Mouse (Mus musculus) adipose tissue, adult 10 weeks (tissue): ENCODE measurements around the gene Esm1. TPM values are rescaled to one million over a fixed set of nuclear protein-coding genes. Genes with fewer than 3 reads are reported as not detected.

Source experiments
- polyA plus RNA-seq: library from polyadenylated mRNA; stranded (reverse); fragments of 350-450 nt; fragmentation: Illumina TruSeq; extraction: RNeasy Lipid Tissue Mini Kit (QIAGEN cat#74804); gene quantifications from one replicate; pipeline ENCODE4 v1.2.3, GENCODE M21; 2014; ENCODE audit warnings: low read depth, low replicate concordance

Esm1 gene
- 2.6 TPM for polyA plus RNA-seq

GRCm38 (mm10) chr13:113209624-113210023 is at the start of gene Esm1:
Gene Esm1, plus strand, starts transcription at chr13:113209659.

GRCm38 (mm10) chr13:113225811-113226210 is 16.4 kb downstream of the Esm1 start, which contains the start of gene Gzmk:
Gene Gzmk, minus strand, starts transcription at chr13:113225908.

Other genes with a start within 250 kb of the Esm1 start
- gene Ccno, start 221.9 kb upstream of the Esm1 start, polyA plus RNA-seq = 40.3 TPM
- 0.61 TPM for gene Mcidas, start 215.8 kb upstream of the Esm1 start, polyA plus RNA-seq
- not detected for gene Cdc20b, start 174.5 kb upstream of the Esm1 start, polyA plus RNA-seq
- gene Gpx8, start 163.2 kb upstream of the Esm1 start, polyA plus RNA-seq = 100 TPM
- 1.7 TPM for gene Gzma, start 108.7 kb upstream of the Esm1 start, polyA plus RNA-seq
- gene Gzmk, start 16.2 kb downstream of the Esm1 start, polyA plus RNA-seq = not detected
- gene BC067074, start 83.5 kb downstream of the Esm1 start, polyA plus RNA-seq = 3.0 TPM